Mouse (Mus musculus): Measurements from ENCODE around the gene Cnih1. TPM values are rescaled to one million over a fixed set of nuclear protein-coding genes. Genes with fewer than 3 reads are reported as not detected.
"Not testable (repeated sequence)": the region's sequence is repeated elsewhere in the genome, so short reads cannot be mapped to it uniquely, and the experiment has no call there.

Cnih1 gene
- total RNA-seq, 1 experiment from 2014 or later, result 48.0 TPM

- ATAC-seq (replicated peaks; ENCODE audit: insufficient number of reproducible peaks, low FRiP score, low TSS enrichment, poor library complexity, severe bottlenecking), result no peak
Measured at GRCm38 (mm10) chr14:46794157-46794556, 5.9 kb upstream of the Cnih1 start.

- ATAC-seq (replicated peaks; ENCODE audit: insufficient number of reproducible peaks, low FRiP score, low TSS enrichment, poor library complexity, severe bottlenecking), result no peak
Measured at GRCm38 (mm10) chr14:46790723-46791122, 2.5 kb upstream of the Cnih1 start.

GRCm38 (mm10) chr14:46790303-46790702 is 2.1 kb upstream of the Cnih1 start:
- no peak; the same call in 1 of the 2 replicates for ATAC-seq (replicated peaks; ENCODE audit: insufficient number of reproducible peaks, low FRiP score, low TSS enrichment, poor library complexity, severe bottlenecking)

- no peak for ATAC-seq (replicated peaks; ENCODE audit: insufficient number of reproducible peaks, low FRiP score, low TSS enrichment, poor library complexity, severe bottlenecking)
Measured at GRCm38 (mm10) chr14:46788505-46788901, 292 bp upstream of the Cnih1 start.

GRCm38 (mm10) chr14:46787454-46787786 is 791 bp downstream of the Cnih1 start:
- ATAC-seq (replicated peaks; ENCODE audit: insufficient number of reproducible peaks, low FRiP score, low TSS enrichment, poor library complexity, severe bottlenecking), result no peak

GRCm38 (mm10) chr14:46785247-46785646 is 3.0 kb downstream of the Cnih1 start:
- ATAC-seq (replicated peaks; ENCODE audit: insufficient number of reproducible peaks, low FRiP score, low TSS enrichment, poor library complexity, severe bottlenecking), result no peak

- ATAC-seq (replicated peaks; ENCODE audit: insufficient number of reproducible peaks, low FRiP score, low TSS enrichment, poor library complexity, severe bottlenecking), result no peak
Measured at GRCm38 (mm10) chr14:46783327-46783926, 4.8 kb downstream of the Cnih1 start.

GRCm38 (mm10) chr14:46782187-46782828 is 5.9 kb downstream of the Cnih1 start:
- no peak for ATAC-seq (replicated peaks; ENCODE audit: insufficient number of reproducible peaks, low FRiP score, low TSS enrichment, poor library complexity, severe bottlenecking)

GRCm38 (mm10) chr14:46781086-46781485 is 7.1 kb downstream of the Cnih1 start:
- ATAC-seq (replicated peaks; ENCODE audit: insufficient number of reproducible peaks, low FRiP score, low TSS enrichment, poor library complexity, severe bottlenecking), result no peak

GRCm38 (mm10) chr14:46779217-46779616 is 9.0 kb downstream of the Cnih1 start:
- ATAC-seq (replicated peaks; ENCODE audit: insufficient number of reproducible peaks, low FRiP score, low TSS enrichment, poor library complexity, severe bottlenecking), result no peak

GRCm38 (mm10) chr14:46778756-46779155 is 9.5 kb downstream of the Cnih1 start:
- no peak for ATAC-seq (replicated peaks; ENCODE audit: insufficient number of reproducible peaks, low FRiP score, low TSS enrichment, poor library complexity, severe bottlenecking)

- ATAC-seq (replicated peaks; ENCODE audit: insufficient number of reproducible peaks, low FRiP score, low TSS enrichment, poor library complexity, severe bottlenecking), result no peak
Measured at GRCm38 (mm10) chr14:46770036-46770435, 18.2 kb downstream of the Cnih1 start.

- no peak for ATAC-seq (replicated peaks; ENCODE audit: insufficient number of reproducible peaks, low FRiP score, low TSS enrichment, poor library complexity, severe bottlenecking)
Measured at GRCm38 (mm10) chr14:46767116-46767515, 21.1 kb downstream of the Cnih1 start.

- ATAC-seq (replicated peaks; ENCODE audit: insufficient number of reproducible peaks, low FRiP score, low TSS enrichment, poor library complexity, severe bottlenecking), result no peak
Measured at GRCm38 (mm10) chr14:46761186-46761585, 27.0 kb downstream of the Cnih1 start.

GRCm38 (mm10) chr14:46760355-46761029 is 27.7 kb downstream of the Cnih1 start, which contains the start of gene Cdkn3:
Cdkn3 (plus strand) TSS chr14:46760541.
- peak; percentile 99 for ATAC-seq (replicated peaks; ENCODE audit: insufficient number of reproducible peaks, low FRiP score, low TSS enrichment, poor library complexity, severe bottlenecking)

GRCm38 (mm10) chr14:46759970-46760354 is 28.2 kb downstream of the Cnih1 start:
- ATAC-seq (replicated peaks; ENCODE audit: insufficient number of reproducible peaks, low FRiP score, low TSS enrichment, poor library complexity, severe bottlenecking), result no peak

GRCm38 (mm10) chr14:46757736-46758135 is 30.5 kb downstream of the Cnih1 start:
- no peak for ATAC-seq (replicated peaks; ENCODE audit: insufficient number of reproducible peaks, low FRiP score, low TSS enrichment, poor library complexity, severe bottlenecking)

- no peak for ATAC-seq (replicated peaks; ENCODE audit: insufficient number of reproducible peaks, low FRiP score, low TSS enrichment, poor library complexity, severe bottlenecking)
Measured at GRCm38 (mm10) chr14:46755851-46756250, 32.4 kb downstream of the Cnih1 start.

GRCm38 (mm10) chr14:46754371-46754770 is 33.8 kb downstream of the Cnih1 start:
- not testable (repeated sequence) for ATAC-seq (replicated peaks; ENCODE audit: insufficient number of reproducible peaks, low FRiP score, low TSS enrichment, poor library complexity, severe bottlenecking)

GRCm38 (mm10) chr14:46745413-46745812 is 42.8 kb downstream of the Cnih1 start:
- ATAC-seq (replicated peaks; ENCODE audit: insufficient number of reproducible peaks, low FRiP score, low TSS enrichment, poor library complexity, severe bottlenecking), result no peak
